Mouse (Mus musculus) stomach, postnatal 0 days (tissue): Measurements from ENCODE around the gene Gm973. TPM values are rescaled to one million over a fixed set of nuclear protein-coding genes. Genes with fewer than 3 reads are reported as not detected.

ENCODE experiments used
- ATAC-seq: fragments of 200-750 bp; cut with Nextera tagmentation; 2 replicates; pipeline ENCODE4 v1.8.0; 2017; ENCODE audit not compliant: low FRiP score, low TSS enrichment
- DNase-seq: peaks from one replicate; pipeline ENCODE4 v3.0.0-alpha.2; 2016; ENCODE audit warnings: low spot score
- H3K27ac ChIP-seq: fragments of 300-500 bp; sonication (generic); replicated peaks from 2 replicates; pipeline ENCODE4 v1.5.1; 2014; ENCODE audit warnings: mild to moderate bottlenecking, control low read depth
- H3K27me3 ChIP-seq: fragments of 300-500 bp; sonication (generic); 2 replicates; pipeline ENCODE4 v1.6.1; 2014; ENCODE audit warnings: low read length; ENCODE audit not compliant: control insufficient read depth, insufficient read depth
- H3K36me3 ChIP-seq: fragments of 300-500 bp; sonication (generic); 2 replicates; pipeline ENCODE4 v1.6.1; 2014; ENCODE audit warnings: low read length, mixed read lengths; ENCODE audit not compliant: control insufficient read depth, insufficient read depth
- H3K4me1 ChIP-seq: fragments of 300-500 bp; sonication (generic); replicated peaks from 2 replicates; pipeline ENCODE4 v1.6.1; 2014; ENCODE audit warnings: antibody characterized with exemption; ENCODE audit not compliant: control insufficient read depth, insufficient read depth
- H3K4me2 ChIP-seq: fragments of 300-500 bp; sonication (generic); replicated peaks from 2 replicates; pipeline ENCODE4 v1.6.1; 2014; ENCODE audit warnings: low read depth, mild to moderate bottlenecking, control low read depth, moderate library complexity
- H3K4me3 ChIP-seq: fragments of 300-500 bp; sonication (generic); 2 replicates; pipeline ENCODE4 v1.5.1; 2014; ENCODE audit warnings: low read depth, low read length, control low read depth
- H3K9ac ChIP-seq: fragments of 300-500 bp; sonication (generic); 2 replicates; pipeline ENCODE4 v1.6.1; 2014; ENCODE audit warnings: mild to moderate bottlenecking, low read length, control low read depth, mixed read lengths
- H3K9me3 ChIP-seq: fragments of 300-500 bp; sonication (generic); 2 replicates; pipeline ENCODE4 v1.6.1; 2016; ENCODE audit warnings: low read length; ENCODE audit not compliant: control insufficient read depth
- CTCF ChIP-seq: IDR thresholded peaks from 2 replicates; pipeline ENCODE4 v1.5.1; 2016; ENCODE audit warnings: antibody characterized with exemption, low read depth, mild to moderate bottlenecking, moderate library complexity
- EP300 ChIP-seq: optimal IDR thresholded peaks from 2 replicates; pipeline ENCODE3; 2016; ENCODE audit warnings: antibody characterized with exemption
- WGBS: fragments of 180-500 bp; shearing (Covaris S2); extraction: QIAGEN DNeasy Blood & Tissue Kit; methylation state at CpG from one replicate; pipeline ENCODE4 v1.1.7; 2014; 5-methylcytosine and 5-hydroxymethylcytosine counted together
- polyA plus RNA-seq: library from polyadenylated mRNA; unstranded; fragments of >200 nt; fragmentation: Nextera tagmentation; extraction: Ambion mirVana; gene quantifications from 2 replicates; pipeline ENCODE4 v1.2.1, GENCODE M21; 2015

Gm973 gene
- polyA plus RNA-seq, 1 experiment from 2014 or later, result 0.51 TPM

DNA sequence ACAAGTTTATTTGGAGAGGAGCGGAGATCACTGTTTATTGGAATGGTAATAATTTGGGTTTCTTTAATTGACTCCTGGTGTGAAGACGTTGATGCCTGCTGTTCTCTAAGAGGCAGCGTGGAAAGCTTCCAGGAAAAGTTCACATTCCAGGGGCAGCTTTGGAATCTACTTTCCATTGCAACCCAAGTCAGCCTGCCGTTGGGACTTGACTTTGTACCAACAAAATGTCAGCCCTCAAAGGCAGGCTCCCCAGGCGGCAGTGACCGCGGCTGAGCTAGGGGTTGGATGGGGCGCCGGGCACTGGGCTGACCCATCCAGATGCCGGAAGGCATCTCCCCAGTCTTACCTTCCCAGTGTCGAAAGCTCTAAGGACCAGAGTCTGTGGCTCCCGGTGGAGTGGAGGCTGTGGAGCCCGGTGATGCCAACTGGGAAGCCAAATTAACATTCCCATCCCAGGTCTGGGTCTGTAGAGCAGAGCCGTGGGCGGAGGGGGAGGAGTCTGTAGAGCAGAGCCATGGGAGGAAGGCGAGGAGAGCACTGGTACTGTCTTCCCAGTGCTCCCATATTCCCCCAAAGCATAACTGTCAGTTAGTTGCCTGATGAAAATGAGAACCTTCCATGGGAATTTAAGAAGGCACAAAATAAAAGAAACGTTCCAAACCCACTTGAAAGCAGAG, 7.5 kb upstream of the Gm973 start:
- DNase-seq, result no peak
- peak overlapping the region; percentile 30 for H3K27ac ChIP-seq

DNA sequence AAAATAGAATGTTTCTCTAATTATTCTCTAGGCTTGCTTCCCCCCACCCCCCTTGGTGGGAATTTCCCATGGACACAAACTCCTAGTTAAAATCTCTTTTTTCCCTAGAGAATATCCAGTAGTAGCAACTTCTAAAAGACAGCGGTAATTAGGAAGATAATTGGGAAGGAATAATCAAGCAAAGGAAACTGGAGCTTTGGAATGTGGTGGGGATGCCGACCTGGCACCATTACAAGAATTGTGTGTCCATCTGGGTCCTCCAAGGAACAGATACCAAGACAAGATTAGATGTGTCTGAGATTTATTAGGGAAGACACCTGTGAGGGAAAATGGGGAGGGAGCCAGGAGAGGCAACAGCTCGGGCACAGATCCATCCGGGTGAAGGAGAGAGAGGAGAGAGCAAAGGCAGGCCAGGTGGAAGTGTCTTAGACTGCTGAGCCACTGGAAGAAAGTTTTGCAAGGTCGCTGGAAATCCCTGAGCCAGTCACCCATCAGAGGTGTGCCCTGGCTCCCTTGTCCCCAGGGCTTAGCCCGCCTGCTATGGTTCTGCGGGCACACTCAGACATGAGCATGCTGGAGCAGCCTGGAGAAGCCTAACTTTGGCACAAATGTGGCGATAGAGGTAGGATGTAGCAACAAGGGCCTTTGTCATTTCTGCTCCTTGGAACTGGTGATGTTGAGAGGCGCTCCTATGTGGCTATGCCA, 4.3 kb upstream of the Gm973 start:
- no peak for ATAC-seq
- 73% methylated on average over 9 of the region's 9 CpGs for WGBS
- Histone ChIP-seq H3K4me1 (peaks cover 5% of the 10 kb centered on the region; the same call in 1 of the 2 replicates), H3K4me3 (no peak overlapping the region), H3K36me3 (no peaks in the 10 kb centered on the region), H3K27me3 (no peaks in the 10 kb centered on the region), H3K9me3 (no peaks in the 10 kb centered on the region), H3K27ac (no peak overlapping the region), H3K4me2 (no peak overlapping the region), H3K9ac (no peak overlapping the region)
- TF ChIP-seq CTCF (no peak), EP300 (no peak)
- no peak for DNase-seq

More for the DNA sequence above, 7.5 kb upstream of the Gm973 start:
- peak overlapping the region; percentile 20; the same call in 1 of the 2 replicates for H3K4me2 ChIP-seq
- no peak overlapping the region for H3K4me3 ChIP-seq
- no peaks in the 10 kb centered on the region for H3K9me3 ChIP-seq
- no peak overlapping the region for H3K9ac ChIP-seq
- TF ChIP-seq CTCF (no peak), EP300 (peak; percentile 49)
- H3K36me3 ChIP-seq, result no peaks in the 10 kb centered on the region
- H3K27me3 ChIP-seq, result no peaks in the 10 kb centered on the region
- H3K4me1 ChIP-seq, result peaks cover 3% of the 10 kb centered on the region; the same call in 1 of the 2 replicates
- ATAC-seq, result peak; percentile 32; the same call in 1 of the 2 replicates
- 40% methylated on average over 17 of the region's 17 CpGs for WGBS

DNA sequence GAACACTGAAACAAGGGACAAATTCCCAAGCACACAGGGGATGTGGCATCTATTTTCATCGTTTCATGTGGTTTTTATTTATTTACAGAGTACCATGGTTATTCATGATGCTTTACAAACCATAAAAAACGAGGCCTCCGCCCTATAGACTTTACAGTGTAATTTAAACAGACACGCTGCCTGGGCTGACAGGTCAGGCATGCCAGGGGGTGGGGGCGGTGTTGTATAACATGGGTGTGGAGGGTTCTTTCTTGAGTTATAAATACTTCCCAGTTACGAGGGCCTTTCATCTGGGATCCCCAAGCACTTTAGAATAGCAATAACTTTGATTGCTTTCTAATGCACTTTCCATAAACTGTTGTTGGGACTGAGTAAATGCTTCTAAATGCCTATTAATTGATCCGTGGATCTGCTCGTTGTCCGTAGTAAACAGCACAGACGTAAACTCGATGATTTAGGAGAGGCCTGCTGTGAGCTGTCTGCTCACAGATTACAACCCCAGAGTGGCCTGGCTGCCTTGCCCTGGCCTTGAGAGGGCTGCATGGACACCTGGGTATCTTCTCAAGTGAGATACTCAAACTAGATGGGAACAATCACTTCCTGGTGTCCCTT, 4.3 kb downstream of the Gm973 start:
- no peak overlapping the region for H3K9ac ChIP-seq
- H3K4me2 ChIP-seq, result no peak overlapping the region
- no peak overlapping the region for H3K4me3 ChIP-seq
- H3K4me1 ChIP-seq, result peaks cover 3% of the 10 kb centered on the region; the same call in 1 of the 2 replicates
- no peaks in the 10 kb centered on the region for H3K9me3 ChIP-seq
- no peak for ATAC-seq
- no peaks in the 10 kb centered on the region for H3K27me3 ChIP-seq
- no peak for TF ChIP-seq CTCF
- TF ChIP-seq EP300, result no peak
- H3K36me3 ChIP-seq, result no peaks in the 10 kb centered on the region
- no peak for DNase-seq
- WGBS, result 24% methylated on average over 11 of the region's 11 CpGs
- peak overlapping the region; percentile 30; the same call in 1 of the 2 replicates for H3K27ac ChIP-seq

DNA sequence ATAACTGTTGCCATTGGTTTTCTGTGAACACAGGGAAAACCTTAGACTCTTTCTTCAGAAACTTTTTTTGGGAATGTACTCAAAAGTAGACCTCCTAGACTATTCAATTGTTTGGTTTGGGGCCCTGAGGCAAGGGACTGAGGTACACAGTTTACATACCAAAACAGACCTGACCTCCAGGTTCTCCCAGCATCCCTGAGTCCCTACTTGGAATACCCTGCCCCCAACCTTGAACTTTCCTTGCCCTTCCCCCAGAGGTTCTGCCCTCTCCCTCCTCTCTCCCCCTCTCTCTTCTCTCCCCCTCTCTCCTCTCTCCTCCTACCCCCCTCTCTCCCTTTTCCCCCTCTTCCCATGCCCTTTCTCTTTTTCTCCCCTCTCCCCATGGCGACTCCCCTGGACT, 6.4 kb downstream of the Gm973 start:
- no peaks in the 10 kb centered on the region; the same call in 1 of the 2 replicates for H3K4me1 ChIP-seq
- DNase-seq (no peak), ATAC-seq (no peak)
- no peak for TF ChIP-seq EP300
- TF ChIP-seq CTCF, result no peak
- no peak overlapping the region for H3K9ac ChIP-seq
- no peaks in the 10 kb centered on the region for H3K36me3 ChIP-seq
- no peaks in the 10 kb centered on the region for H3K27me3 ChIP-seq
- no peaks in the 10 kb centered on the region for H3K9me3 ChIP-seq
- 55% methylated on average over 1 of the region's 1 CpGs for WGBS
- H3K27ac ChIP-seq, result no peak overlapping the region
- no peak overlapping the region for H3K4me2 ChIP-seq
- no peak overlapping the region for H3K4me3 ChIP-seq

DNA sequence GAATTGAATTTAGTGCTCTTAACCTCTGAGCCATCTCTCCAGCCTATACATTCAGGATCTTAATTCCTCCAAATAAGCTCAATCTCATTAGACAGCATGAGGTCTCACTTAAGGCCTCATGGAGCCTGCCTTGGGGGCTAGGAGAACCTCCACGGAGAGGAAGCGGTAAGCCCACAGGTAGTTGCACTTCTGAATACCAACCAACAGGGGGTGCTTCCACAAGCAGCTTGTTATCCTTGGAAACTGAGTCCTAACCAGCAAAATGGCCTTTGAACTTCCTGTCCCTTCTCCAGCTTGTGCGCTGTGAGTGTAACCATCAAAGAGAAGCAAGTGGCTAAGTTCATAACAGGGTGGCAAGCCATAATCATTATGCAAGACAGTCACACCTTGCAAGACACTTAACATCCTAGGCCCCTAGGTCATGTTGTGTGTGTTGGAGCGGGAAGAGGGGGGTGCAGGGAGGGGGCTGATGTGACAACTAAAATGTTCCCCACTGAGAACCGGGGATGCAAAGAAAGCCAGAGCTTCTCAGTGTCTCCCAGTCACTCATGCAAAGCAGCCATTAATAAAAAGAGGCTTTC, 7.4 kb downstream of the Gm973 start:
- ATAC-seq (no peak), DNase-seq (no peak)
- Histone ChIP-seq H3K36me3 (no peaks in the 10 kb centered on the region), H3K27ac (no peak overlapping the region), H3K4me2 (no peak overlapping the region), H3K9me3 (no peaks in the 10 kb centered on the region), H3K27me3 (no peaks in the 10 kb centered on the region), H3K4me1 (no peaks in the 10 kb centered on the region; the same call in 1 of the 2 replicates), H3K9ac (no peak overlapping the region), H3K4me3 (no peak overlapping the region)
- WGBS, result 86% methylated on average over 5 of the region's 5 CpGs
- TF ChIP-seq CTCF (peak; percentile 48), EP300 (no peak)
